Mouse (Mus musculus) neural tube, embryonic 11.5 days (tissue): ENCODE data around the gene Dnal4. TPM values are rescaled to one million over a fixed set of nuclear protein-coding genes. Genes with fewer than 3 reads are reported as not detected.

Experiments
- ATAC-seq: fragments of 200-750 bp; cut with Nextera tagmentation; 2 replicates; pipeline ENCODE4 v1.8.0; 2017; ENCODE audit warnings: moderate number of reproducible peaks, mild to moderate bottlenecking, moderate TSS enrichment, moderate library complexity; ENCODE audit not compliant: insufficient read depth, low FRiP score, low TSS enrichment
- DNase-seq: peaks from one replicate; pipeline ENCODE4 v3.0.0-alpha.2; 2015; ENCODE audit warnings: low spot score
- H3K27ac ChIP-seq: fragments of 300-500 bp; sonication (generic); 2 replicates; pipeline ENCODE4 v1.5.1; 2014; ENCODE audit warnings: low read depth, mild to moderate bottlenecking, low read length
- H3K27me3 ChIP-seq: fragments of 300-500 bp; sonication (generic); 2 replicates; pipeline ENCODE4 v1.6.1; 2014; ENCODE audit warnings: mild to moderate bottlenecking, low read length, mixed read lengths; ENCODE audit not compliant: control insufficient read depth, insufficient read depth
- H3K36me3 ChIP-seq: fragments of 300-500 bp; sonication (generic); 2 replicates; pipeline ENCODE4 v1.6.1; 2014; ENCODE audit warnings: mild to moderate bottlenecking, low read length, moderate library complexity, mixed read lengths; ENCODE audit not compliant: control insufficient read depth, insufficient read depth
- H3K4me1 ChIP-seq: fragments of 300-500 bp; sonication (generic); 2 replicates; pipeline ENCODE4 v1.6.1; 2014; ENCODE audit warnings: low read length, mixed read lengths; ENCODE audit not compliant: control insufficient read depth, insufficient read depth
- H3K4me2 ChIP-seq: fragments of 300-500 bp; sonication (generic); 2 replicates; pipeline ENCODE4 v1.6.1; 2014; ENCODE audit warnings: low read depth, mild to moderate bottlenecking, moderate library complexity
- H3K4me3 ChIP-seq: fragments of 300-500 bp; sonication (generic); 2 replicates; pipeline ENCODE4 v1.5.1; 2014; ENCODE audit warnings: low read depth, low read length
- H3K9ac ChIP-seq: fragments of 300-500 bp; sonication (generic); 2 replicates; pipeline ENCODE4 v1.6.1; 2014; ENCODE audit warnings: mild to moderate bottlenecking, low read length
- H3K9me3 ChIP-seq: fragments of 300-500 bp; sonication (generic); 2 replicates; pipeline ENCODE4 v1.6.1; 2016; ENCODE audit warnings: low read length; ENCODE audit not compliant: control insufficient read depth
- WGBS: fragments of 180-500 bp; shearing (Covaris S2); extraction: QIAGEN DNeasy Blood & Tissue Kit; methylation state at CpG from one replicate; pipeline ENCODE4 v1.1.7; 2014; 5-methylcytosine and 5-hydroxymethylcytosine counted together
- polyA plus RNA-seq: library from polyadenylated mRNA; unstranded; fragments of >200 nt; fragmentation: Nextera tagmentation; extraction: Ambion mirVana; gene quantifications from 2 replicates; pipeline ENCODE4 v1.2.1, GENCODE M21; 2014

The Dnal4 gene
- polyA plus RNA-seq, 1 experiment from 2014 or later = 70.8 TPM

GRCm38 (mm10) chr15:79793076-79793475 is 15.4 kb upstream of the Dnal4 start:
- H3K27me3 ChIP-seq = no peaks in the 10 kb centered on the region
- H3K36me3 ChIP-seq = no peaks in the 10 kb centered on the region
- no peaks in the 10 kb centered on the region for H3K4me1 ChIP-seq
- no peak for ATAC-seq
- H3K27ac ChIP-seq = no peak overlapping the region
- no peak overlapping the region for H3K4me2 ChIP-seq
- H3K9ac ChIP-seq = no peak overlapping the region
- H3K9me3 ChIP-seq = no peaks in the 10 kb centered on the region
- no peak for DNase-seq
- 91% methylated on average over 9 of the region's 9 CpGs for WGBS
- H3K4me3 ChIP-seq = no peak overlapping the region

GRCm38 (mm10) chr15:79792455-79792854 is 14.8 kb upstream of the Dnal4 start:
- no peaks in the 10 kb centered on the region for H3K9me3 ChIP-seq
- no peak overlapping the region for H3K27ac ChIP-seq
- no peaks in the 10 kb centered on the region for H3K27me3 ChIP-seq
- no peaks in the 10 kb centered on the region for H3K36me3 ChIP-seq
- DNase-seq = peak; percentile 55
- no peak; the same call in 1 of the 2 replicates for ATAC-seq
- no peak overlapping the region for H3K4me3 ChIP-seq
- WGBS = 18% methylated on average over 19 of the region's 19 CpGs
- H3K4me2 ChIP-seq = no peak overlapping the region
- H3K4me1 ChIP-seq = peaks cover 4% of the 10 kb centered on the region
- no peak overlapping the region for H3K9ac ChIP-seq

DNA sequence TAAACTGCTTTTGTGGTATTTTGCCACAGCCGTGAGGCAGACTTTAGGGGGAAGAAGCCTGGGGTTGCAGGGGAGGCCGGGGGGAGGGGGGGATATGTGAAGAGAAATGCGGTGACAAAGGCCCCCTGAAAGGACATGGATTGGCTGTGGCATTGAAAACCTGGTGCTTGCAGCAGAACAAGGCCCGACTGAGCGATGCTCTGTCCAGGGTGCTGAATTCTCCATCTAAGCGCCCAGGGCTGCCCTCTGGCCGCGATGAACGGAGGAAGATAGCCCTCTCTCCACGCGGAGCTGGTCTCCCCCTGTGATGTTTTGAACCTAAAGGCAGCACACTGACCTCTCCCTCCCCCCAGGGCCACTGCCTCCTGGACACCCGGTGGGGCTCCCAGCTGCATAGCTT is 13.9 kb upstream of the Dnal4 start:
- Histone ChIP-seq H3K27ac (no peak overlapping the region), H3K27me3 (no peaks in the 10 kb centered on the region), H3K4me2 (no peak overlapping the region), H3K36me3 (no peaks in the 10 kb centered on the region), H3K4me3 (no peak overlapping the region), H3K4me1 (peaks cover 5% of the 10 kb centered on the region), H3K9ac (no peak overlapping the region), H3K9me3 (no peaks in the 10 kb centered on the region)
- WGBS = 1% methylated on average over 12 of the region's 12 CpGs
- no peak for ATAC-seq
- DNase-seq = peak; percentile 67

DNA sequence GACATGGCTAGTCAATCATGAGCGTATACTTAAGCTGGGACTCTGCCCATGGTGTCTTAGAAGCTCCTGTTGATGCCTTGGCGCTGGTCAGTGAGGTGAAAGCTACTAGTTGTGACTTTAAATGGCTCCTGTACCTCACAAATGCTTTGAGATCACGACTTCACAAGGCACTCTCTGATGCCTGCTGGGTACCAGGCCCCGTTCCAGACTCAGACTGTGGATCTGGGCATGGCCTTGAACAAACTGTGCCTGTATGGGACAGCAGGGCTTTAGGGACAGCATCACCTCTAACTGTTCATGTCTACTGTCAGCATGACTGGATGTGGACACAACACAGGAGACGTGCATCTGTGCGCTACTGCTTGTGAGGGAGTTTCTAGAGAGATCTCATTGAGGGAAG is 13.3 kb upstream of the Dnal4 start:
- Histone ChIP-seq H3K27ac (no peak overlapping the region), H3K4me2 (no peak overlapping the region), H3K36me3 (no peaks in the 10 kb centered on the region), H3K4me3 (no peak overlapping the region), H3K9ac (no peak overlapping the region), H3K9me3 (no peaks in the 10 kb centered on the region), H3K4me1 (peaks cover 5% of the 10 kb centered on the region), H3K27me3 (no peaks in the 10 kb centered on the region)
- DNase-seq = no peak
- 83% methylated on average over 6 of the region's 6 CpGs for WGBS
- ATAC-seq = no peak

DNA sequence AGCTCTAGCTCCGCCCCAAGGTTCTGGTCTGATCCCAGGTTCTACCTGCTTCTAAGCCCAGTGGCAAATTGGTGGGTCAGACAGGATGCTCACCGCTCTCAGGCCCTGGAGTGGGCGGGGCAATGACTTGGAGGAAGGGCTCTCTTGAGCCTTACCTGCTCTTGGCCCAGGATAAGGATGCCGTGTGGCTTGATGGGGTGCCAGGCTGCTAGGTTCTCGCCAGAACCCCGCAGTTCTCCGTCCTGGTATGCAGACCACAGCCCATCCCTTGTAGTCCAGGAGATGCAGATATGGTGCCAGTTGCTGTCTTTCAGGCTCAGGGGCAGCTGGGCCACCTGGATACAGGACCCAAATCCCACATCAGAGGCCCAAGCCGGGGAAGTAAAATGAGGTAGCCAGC is 12.5 kb upstream of the Dnal4 start:
- H3K4me3 ChIP-seq = no peak overlapping the region
- H3K36me3 ChIP-seq = no peaks in the 10 kb centered on the region
- no peak overlapping the region for H3K27ac ChIP-seq
- no peak overlapping the region for H3K4me2 ChIP-seq
- DNase-seq = no peak
- H3K27me3 ChIP-seq = no peaks in the 10 kb centered on the region
- peaks cover 5% of the 10 kb centered on the region for H3K4me1 ChIP-seq
- no peak for ATAC-seq
- no peak overlapping the region for H3K9ac ChIP-seq
- WGBS = 52% methylated on average over 8 of the region's 8 CpGs
- H3K9me3 ChIP-seq = no peaks in the 10 kb centered on the region

- H3K4me1 ChIP-seq = peaks cover 5% of the 10 kb centered on the region
- H3K4me2 ChIP-seq = no peak overlapping the region
- no peak overlapping the region for H3K27ac ChIP-seq
- H3K9ac ChIP-seq = no peak overlapping the region
- no peaks in the 10 kb centered on the region for H3K9me3 ChIP-seq
- ATAC-seq (no peak), DNase-seq (no peak)
- no peak overlapping the region for H3K4me3 ChIP-seq
- H3K27me3 ChIP-seq = no peaks in the 10 kb centered on the region
- WGBS = 66% methylated on average over 8 of the region's 8 CpGs
- H3K36me3 ChIP-seq = no peaks in the 10 kb centered on the region
Observed at GRCm38 (mm10) chr15:79787815-79788214, 10.2 kb upstream of the Dnal4 start.

GRCm38 (mm10) chr15:79785056-79785455 is 7.4 kb upstream of the Dnal4 start:
- Histone ChIP-seq H3K4me3 (no peak overlapping the region), H3K27me3 (no peaks in the 10 kb centered on the region), H3K4me2 (no peak overlapping the region), H3K9me3 (no peaks in the 10 kb centered on the region), H3K36me3 (no peaks in the 10 kb centered on the region), H3K9ac (no peak overlapping the region), H3K27ac (no peak overlapping the region), H3K4me1 (peaks cover 5% of the 10 kb centered on the region)
- DNase-seq (no peak), ATAC-seq (no peak)
- 79% methylated on average over 1 of the region's 1 CpGs for WGBS

- DNase-seq (no peak), ATAC-seq (no peak)
- no peak overlapping the region for H3K4me3 ChIP-seq
- peaks cover 12% of the 10 kb centered on the region for H3K4me1 ChIP-seq
- H3K9me3 ChIP-seq = no peaks in the 10 kb centered on the region
- no peaks in the 10 kb centered on the region for H3K36me3 ChIP-seq
- H3K4me2 ChIP-seq = no peak overlapping the region
- 74% methylated on average over 7 of the region's 7 CpGs for WGBS
- H3K9ac ChIP-seq = 0 out of 2 replicates have a peak overlapping the region, but pooled peaks have one; percentile 50
- H3K27ac ChIP-seq = no peak overlapping the region
- no peaks in the 10 kb centered on the region for H3K27me3 ChIP-seq
Observed at GRCm38 (mm10) chr15:79775662-79776061, 2.0 kb downstream of the Dnal4 start.

DNA sequence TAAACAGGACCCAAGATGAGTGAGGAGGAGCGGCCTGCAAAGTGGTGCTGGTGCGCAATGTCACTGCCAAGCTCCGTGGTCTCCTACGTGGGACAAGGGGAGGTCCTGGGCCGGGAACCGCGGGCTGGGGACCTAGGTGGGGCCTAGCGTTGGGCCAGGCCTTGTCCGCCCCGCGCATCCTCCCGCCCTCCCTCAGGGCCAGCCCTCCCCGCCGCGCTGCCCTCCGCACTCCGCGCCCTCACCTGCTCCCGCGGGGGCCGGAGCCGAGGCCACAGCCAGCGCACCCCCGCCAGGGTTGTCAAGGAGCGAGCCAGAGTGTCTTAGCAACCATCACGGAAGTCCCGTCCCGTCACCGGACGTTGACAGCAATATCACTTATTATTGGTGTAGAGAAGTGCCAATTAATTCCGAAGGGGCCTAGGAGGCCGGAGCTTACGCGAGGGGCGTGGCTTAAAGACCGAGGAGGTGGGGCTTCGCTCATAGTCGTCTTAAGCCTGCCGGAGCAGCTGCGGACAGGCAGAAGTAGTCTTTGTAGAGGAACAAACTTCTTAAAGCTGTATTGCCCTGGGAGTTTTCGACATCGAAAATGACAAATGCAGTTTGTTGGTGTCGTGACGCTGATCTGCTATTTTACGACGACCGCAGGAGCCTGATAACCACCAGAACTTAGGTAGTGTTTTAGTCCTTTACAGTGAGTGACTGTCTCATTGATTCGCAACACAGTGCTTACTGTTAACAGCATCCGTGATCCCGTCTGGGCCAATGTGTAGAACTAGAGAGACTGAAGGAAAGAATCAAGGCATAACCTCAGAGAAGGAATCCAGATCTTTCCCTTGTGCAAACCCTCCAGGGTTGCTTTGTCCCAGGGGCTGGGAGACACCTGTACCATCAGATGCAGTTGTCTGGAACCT is 3.3 kb downstream of the Dnal4 start:
- Histone ChIP-seq H3K9me3 (no peaks in the 10 kb centered on the region), H3K36me3 (no peaks in the 10 kb centered on the region), H3K9ac (peak overlapping the region; percentile 70), H3K4me2 (peak overlapping the region; percentile 63), H3K27me3 (no peaks in the 10 kb centered on the region), H3K4me3 (peak overlapping the region; percentile 68), H3K27ac (no peak overlapping the region), H3K4me1 (peaks cover 12% of the 10 kb centered on the region)
- ATAC-seq = peak; percentile 98
- peak; percentile 94 for DNase-seq
- 1% methylated on average over 48 of the region's 50 CpGs for WGBS
